Mouse (Mus musculus) liver, embryonic 15.5 days (tissue): ENCODE measurements around the gene Tor3a. TPM values are rescaled to one million over a fixed set of nuclear protein-coding genes. Genes with fewer than 3 reads are reported as not detected.
A peak's percentile ranks its signal among the peaks of the same experiment; 100 is the strongest.

Experiments used
- ATAC-seq: fragments of 200-750 bp; cut with Nextera tagmentation; 2 replicates; pipeline ENCODE4 v1.8.0; 2017; ENCODE audit warnings: moderate number of reproducible peaks, mild to moderate bottlenecking, moderate library complexity; ENCODE audit not compliant: insufficient read depth
- H3K27ac ChIP-seq: fragments of 300-500 bp; sonication (generic); replicated peaks from 2 replicates; pipeline ENCODE4 v1.5.1; 2015; ENCODE audit warnings: mild to moderate bottlenecking, inconsistent platforms
- H3K27me3 ChIP-seq: fragments of 300-500 bp; sonication (generic); 2 replicates; pipeline ENCODE4 v1.6.1; 2015; ENCODE audit warnings: mild to moderate bottlenecking, inconsistent platforms
- H3K36me3 ChIP-seq: fragments of 300-500 bp; sonication (generic); replicated peaks from 2 replicates; pipeline ENCODE4 v1.6.1; 2015; ENCODE audit warnings: moderate library complexity, mild to moderate bottlenecking, inconsistent platforms
- H3K4me1 ChIP-seq: fragments of 300-500 bp; sonication (generic); replicated peaks from 2 replicates; pipeline ENCODE4 v1.6.1; 2015; ENCODE audit warnings: inconsistent platforms
- H3K4me2 ChIP-seq: fragments of 300-500 bp; sonication (generic); 2 replicates; pipeline ENCODE4 v1.6.1; 2015; ENCODE audit warnings: moderate library complexity, mild to moderate bottlenecking, inconsistent platforms
- H3K4me3 ChIP-seq: fragments of 300-500 bp; sonication (generic); replicated peaks from 2 replicates; pipeline ENCODE4 v1.5.1; 2015; ENCODE audit warnings: mild to moderate bottlenecking, inconsistent platforms
- H3K9ac ChIP-seq: fragments of 300-500 bp; sonication (generic); 2 replicates; pipeline ENCODE4 v1.6.1; 2015; ENCODE audit warnings: moderate library complexity, mild to moderate bottlenecking, inconsistent platforms
- H3K9me3 ChIP-seq: fragments of 300-500 bp; sonication (generic); replicated peaks from 2 replicates; pipeline ENCODE4 v1.6.1; 2016; ENCODE audit warnings: inconsistent platforms
- WGBS: fragments of 180-500 bp; shearing (Covaris S2); methylation state at CpG from one replicate; pipeline ENCODE4 v1.1.7; 2015; ENCODE audit warnings: mixed read lengths; ENCODE audit not compliant: insufficient replicate concordance; 5-methylcytosine and 5-hydroxymethylcytosine counted together
- polyA plus RNA-seq: library from polyadenylated mRNA; unstranded; fragments of >200 nt; fragmentation: Nextera tagmentation; extraction: Ambion mirVana; gene quantifications from 2 replicates; pipeline ENCODE4 v1.2.1, GENCODE M21; 2015

Tor3a gene
- polyA plus RNA-seq = 4.4 and 4.6 TPM in 2 replicates

- peak; percentile 79 for ATAC-seq
- Histone ChIP-seq H3K36me3 (no peaks in the 10 kb centered on the region), H3K4me2 (peak within 1 kb of the TSS; percentile 97), H3K27ac (0 out of 2 replicates have a peak within 1 kb of the TSS, but pooled peaks have one; percentile 19), H3K9ac (peak within 1 kb of the TSS; percentile 56), H3K4me3 (peak within 1 kb of the TSS; percentile 70), H3K4me1 (peaks cover 24% of the 10 kb centered on the region), H3K9me3 (no peaks in the 10 kb centered on the region), H3K27me3 (0 out of 2 replicates have a peak, but pooled peaks cover 8% of the 10 kb centered on the region)
- 5% methylated on average over 37 of the region's 37 CpGs for WGBS
Observed at GRCm38 (mm10) chr1:156674195-156675000, at the start of gene Tor3a. Tor3a (minus strand) TSS chr1:156674356.

GRCm38 (mm10) chr1:156722089-156722488, 47.9 kb upstream of the Tor3a start:
- H3K4me2 ChIP-seq = peak overlapping the region; percentile 32

GRCm38 (mm10) chr1:156720046-156720445, 45.9 kb upstream of the Tor3a start:
- no peak overlapping the region for H3K4me3 ChIP-seq
- no peaks in the 10 kb centered on the region for H3K9me3 ChIP-seq
- H3K27ac ChIP-seq = no peak overlapping the region
- H3K27me3 ChIP-seq = 0 out of 2 replicates have a peak, but pooled peaks cover 4% of the 10 kb centered on the region
- no peak for ATAC-seq
- H3K36me3 ChIP-seq = no peaks in the 10 kb centered on the region
- peak overlapping the region; percentile 82; the same call in 1 of the 2 replicates for H3K4me2 ChIP-seq
- 77% methylated on average over 4 of the region's 4 CpGs for WGBS
- H3K9ac ChIP-seq = no peak overlapping the region; the same call in 1 of the 2 replicates
- H3K4me1 ChIP-seq = peaks cover 56% of the 10 kb centered on the region

More at GRCm38 (mm10) chr1:156722089-156722488, 47.9 kb upstream of the Tor3a start:
- Histone ChIP-seq H3K27ac (peak overlapping the region; percentile 51; the same call in 1 of the 2 replicates), H3K9me3 (no peaks in the 10 kb centered on the region), H3K36me3 (no peaks in the 10 kb centered on the region), H3K27me3 (peaks cover 8% of the 10 kb centered on the region; the same call in 1 of the 2 replicates), H3K4me1 (peaks cover 41% of the 10 kb centered on the region), H3K4me3 (no peak overlapping the region), H3K9ac (no peak overlapping the region)
- 27% methylated on average over 6 of the region's 6 CpGs for WGBS
- ATAC-seq = no peak

GRCm38 (mm10) chr1:156718950-156719805, 45.0 kb upstream of the Tor3a start, which contains the start of gene Fam20b:
Fam20b (minus strand) TSS chr1:156719086.
- Histone ChIP-seq H3K27ac (peak within 1 kb of the TSS; percentile 89), H3K4me2 (peak within 1 kb of the TSS; percentile 82), H3K4me3 (peak within 1 kb of the TSS; percentile 95), H3K9ac (peak within 1 kb of the TSS; percentile 93), H3K9me3 (no peaks in the 10 kb centered on the region), H3K36me3 (0 out of 2 replicates have a peak, but pooled peaks cover 3% of the 10 kb centered on the region), H3K27me3 (0 out of 2 replicates have a peak, but pooled peaks cover 4% of the 10 kb centered on the region), H3K4me1 (peaks cover 58% of the 10 kb centered on the region)
- WGBS = 3% methylated on average over 43 of the region's 47 CpGs
- peak; percentile 95 for ATAC-seq

- Histone ChIP-seq H3K4me1 (peaks cover 58% of the 10 kb centered on the region), H3K27me3 (no peaks in the 10 kb centered on the region), H3K4me2 (peak overlapping the region; percentile 82), H3K36me3 (0 out of 2 replicates have a peak, but pooled peaks cover 3% of the 10 kb centered on the region), H3K27ac (peak overlapping the region; percentile 89), H3K9ac (peak overlapping the region; percentile 93), H3K9me3 (no peaks in the 10 kb centered on the region), H3K4me3 (peak overlapping the region; percentile 95)
- WGBS = under 1% methylated on average over 58 of the region's 73 CpGs
- ATAC-seq = peak; percentile 61
Observed at GRCm38 (mm10) chr1:156718286-156718949, 44.3 kb upstream of the Tor3a start.

GRCm38 (mm10) chr1:156717751-156718285, 43.7 kb upstream of the Tor3a start:
- Histone ChIP-seq H3K27me3 (no peaks in the 10 kb centered on the region), H3K36me3 (0 out of 2 replicates have a peak, but pooled peaks cover 3% of the 10 kb centered on the region), H3K4me2 (peak overlapping the region; percentile 82), H3K9me3 (no peaks in the 10 kb centered on the region), H3K9ac (peak overlapping the region; percentile 93), H3K27ac (peak overlapping the region; percentile 89), H3K4me1 (peaks cover 58% of the 10 kb centered on the region), H3K4me3 (peak overlapping the region; percentile 95)
- 22% methylated on average over 13 of the region's 13 CpGs for whole genome bisulfite sequencing
- no peak for ATAC-seq

- peaks cover 48% of the 10 kb centered on the region for H3K4me1 ChIP-seq
- WGBS = 75% methylated on average over 6 of the region's 6 CpGs
- no peaks in the 10 kb centered on the region for H3K9me3 ChIP-seq
- 0 out of 2 replicates have a peak, but pooled peaks cover 3% of the 10 kb centered on the region for H3K36me3 ChIP-seq
- no peak for ATAC-seq
- no peaks in the 10 kb centered on the region for H3K27me3 ChIP-seq
- H3K27ac ChIP-seq = no peak overlapping the region
- H3K4me3 ChIP-seq = no peak overlapping the region
- no peak overlapping the region for H3K9ac ChIP-seq
- H3K4me2 ChIP-seq = no peak overlapping the region
Observed at GRCm38 (mm10) chr1:156716681-156717080, 42.5 kb upstream of the Tor3a start.

- Histone ChIP-seq H3K36me3 (peaks cover 6% of the 10 kb centered on the region; the same call in 1 of the 2 replicates), H3K4me1 (peaks cover 27% of the 10 kb centered on the region), H3K4me3 (no peak overlapping the region), H3K9ac (no peak overlapping the region), H3K27ac (no peak overlapping the region), H3K27me3 (no peaks in the 10 kb centered on the region), H3K4me2 (no peak overlapping the region), H3K9me3 (no peaks in the 10 kb centered on the region)
- 62% methylated on average over 10 of the region's 10 CpGs for WGBS
- ATAC-seq = no peak
Observed at GRCm38 (mm10) chr1:156710472-156711098, 36.4 kb upstream of the Tor3a start.

GRCm38 (mm10) chr1:156708672-156709071, 34.5 kb upstream of the Tor3a start:
- H3K4me2 ChIP-seq = no peak overlapping the region
- no peak for ATAC-seq
- 57% methylated on average over 3 of the region's 3 CpGs for WGBS
- H3K27ac ChIP-seq = no peak overlapping the region
- peaks cover 22% of the 10 kb centered on the region for H3K4me1 ChIP-seq
- H3K4me3 ChIP-seq = no peak overlapping the region
- no peaks in the 10 kb centered on the region for H3K9me3 ChIP-seq
- H3K27me3 ChIP-seq = no peaks in the 10 kb centered on the region
- H3K36me3 ChIP-seq = peaks cover 17% of the 10 kb centered on the region
- H3K9ac ChIP-seq = no peak overlapping the region
